Mouse (Mus musculus): ENCODE measurements around the gene Smap2. TPM values are rescaled to one million over a fixed set of nuclear protein-coding genes. Genes with fewer than 3 reads are reported as not detected.
A peak's percentile ranks its signal among the peaks of the same experiment; 100 is the strongest.

Gene Smap2
- total RNA-seq, 2 experiments from 2014 or later, result 31.5 to 44.0 TPM

- ATAC-seq (replicated peaks; ENCODE audit: low FRiP score, poor library complexity, severe bottlenecking), result no peak
Measured at GRCm38 (mm10) chr4:120992284-120992683, 24.8 kb downstream of the Smap2 start.

GRCm38 (mm10) chr4:120987319-120987718, 29.7 kb downstream of the Smap2 start:
- no peak for ATAC-seq (replicated peaks; ENCODE audit: low FRiP score, poor library complexity, severe bottlenecking)

GRCm38 (mm10) chr4:120986446-120986845, 30.6 kb downstream of the Smap2 start:
- peak; percentile 67 for ATAC-seq (replicated peaks; ENCODE audit: low FRiP score, poor library complexity, severe bottlenecking)

GRCm38 (mm10) chr4:120978221-120978620, 38.8 kb downstream of the Smap2 start:
- ATAC-seq (replicated peaks; ENCODE audit: low FRiP score, poor library complexity, severe bottlenecking), result no peak

- no peak for ATAC-seq (replicated peaks; ENCODE audit: low FRiP score, poor library complexity, severe bottlenecking)
Measured at GRCm38 (mm10) chr4:120975428-120975734, 41.7 kb downstream of the Smap2 start.

GRCm38 (mm10) chr4:120974711-120975427, 42.2 kb downstream of the Smap2 start:
- no peak for ATAC-seq (replicated peaks; ENCODE audit: low FRiP score, poor library complexity, severe bottlenecking)

GRCm38 (mm10) chr4:120971842-120972241, 45.2 kb downstream of the Smap2 start:
- no peak; the same call in 1 of the 2 replicates for ATAC-seq (replicated peaks; ENCODE audit: low FRiP score, poor library complexity, severe bottlenecking)

- ATAC-seq (replicated peaks; ENCODE audit: low FRiP score, poor library complexity, severe bottlenecking), result 0 out of 2 replicates have a peak, but pooled peaks have one; percentile 50
Measured at GRCm38 (mm10) chr4:120969382-120970146, 47.5 kb downstream of the Smap2 start.

- no peak for ATAC-seq (replicated peaks; ENCODE audit: low FRiP score, poor library complexity, severe bottlenecking)
Measured at GRCm38 (mm10) chr4:120968486-120968885, 48.6 kb downstream of the Smap2 start.

- ATAC-seq (replicated peaks; ENCODE audit: low FRiP score, poor library complexity, severe bottlenecking), result no peak
Measured at GRCm38 (mm10) chr4:120955586-120955985, 61.5 kb downstream of the Smap2 start.

GRCm38 (mm10) chr4:120953667-120954066, 63.4 kb downstream of the Smap2 start:
- no peak for ATAC-seq (replicated peaks; ENCODE audit: low FRiP score, poor library complexity, severe bottlenecking)

- no peak for ATAC-seq (replicated peaks; ENCODE audit: low FRiP score, poor library complexity, severe bottlenecking)
Measured at GRCm38 (mm10) chr4:120953038-120953437, 64.0 kb downstream of the Smap2 start.

- ATAC-seq (replicated peaks; ENCODE audit: low FRiP score, poor library complexity, severe bottlenecking), result 0 out of 2 replicates have a peak, but pooled peaks have one; percentile 33
Measured at GRCm38 (mm10) chr4:120952163-120952562, 64.9 kb downstream of the Smap2 start.

- ATAC-seq (replicated peaks; ENCODE audit: low FRiP score, poor library complexity, severe bottlenecking), result peak; percentile 94
Measured at GRCm38 (mm10) chr4:120951428-120951973, 65.5 kb downstream of the Smap2 start, which contains the start of gene Zfp69. Zfp69 (minus strand) TSS chr4:120951699.

- ATAC-seq (replicated peaks; ENCODE audit: low FRiP score, poor library complexity, severe bottlenecking), result peak; percentile 28; the same call in 1 of the 2 replicates
Measured at GRCm38 (mm10) chr4:120950763-120951427, 66.2 kb downstream of the Smap2 start.

- no peak for ATAC-seq (replicated peaks; ENCODE audit: low FRiP score, poor library complexity, severe bottlenecking)
Measured at GRCm38 (mm10) chr4:120948938-120949337, 68.1 kb downstream of the Smap2 start.

GRCm38 (mm10) chr4:120935006-120935405, 82.0 kb downstream of the Smap2 start:
- no peak for ATAC-seq (replicated peaks; ENCODE audit: low FRiP score, poor library complexity, severe bottlenecking)

GRCm38 (mm10) chr4:120930736-120931135, 86.3 kb downstream of the Smap2 start:
- ATAC-seq (replicated peaks; ENCODE audit: low FRiP score, poor library complexity, severe bottlenecking), result no peak

- no peak for ATAC-seq (replicated peaks; ENCODE audit: low FRiP score, poor library complexity, severe bottlenecking)
Measured at GRCm38 (mm10) chr4:120928686-120929085, 88.4 kb downstream of the Smap2 start.

- ATAC-seq (replicated peaks; ENCODE audit: low FRiP score, poor library complexity, severe bottlenecking), result no peak
Measured at GRCm38 (mm10) chr4:120925386-120925785, 91.7 kb downstream of the Smap2 start.
